Mouse (Mus musculus): ENCODE measurements around the gene Naaladl2. TPM values are rescaled to one million over a fixed set of nuclear protein-coding genes. Genes with fewer than 3 reads are reported as not detected.

Gene Naaladl2
- total RNA-seq, 2 experiments from 2014 or later = 0.36 to 0.65 TPM

GRCm38 (mm10) chr3:24705778-24706423 lies 438.2 kb downstream of the Naaladl2 start:
- intact Hi-C loops (cut with DNase I) = no loop called here
- DNase-seq = no peak

- no peak for DNase-seq
- intact Hi-C loops (cut with DNase I) = no loop called here
Observed at GRCm38 (mm10) chr3:24690162-24690915, 453.7 kb downstream of the Naaladl2 start.

GRCm38 (mm10) chr3:24670500-24670899 lies 473.6 kb downstream of the Naaladl2 start:
- intact Hi-C loops (cut with DNase I) = no loop called here

GRCm38 (mm10) chr3:24668052-24668916 lies 475.8 kb downstream of the Naaladl2 start:
- no peak for DNase-seq
- intact Hi-C loops (cut with DNase I) = no loop called here

More at GRCm38 (mm10) chr3:24670500-24670899, 473.6 kb downstream of the Naaladl2 start:
- DNase-seq = no peak

GRCm38 (mm10) chr3:24665408-24665807 lies 478.7 kb downstream of the Naaladl2 start:
- DNase-seq = no peak
- intact Hi-C loops (cut with DNase I) = no loop called here

GRCm38 (mm10) chr3:24663749-24664148 lies 480.3 kb downstream of the Naaladl2 start:
- intact Hi-C loops (cut with DNase I) = no loop called here
- no peak for DNase-seq

- DNase-seq = no peak
- intact Hi-C loops (cut with DNase I) = no loop called here
Observed at GRCm38 (mm10) chr3:24630032-24630431, 514.0 kb downstream of the Naaladl2 start.

GRCm38 (mm10) chr3:24605485-24605884 lies 538.6 kb downstream of the Naaladl2 start:
- DNase-seq = no peak
- intact Hi-C loops (cut with DNase I) = no loop called here

GRCm38 (mm10) chr3:24604791-24605320 lies 539.2 kb downstream of the Naaladl2 start:
- intact Hi-C loops (cut with DNase I) = no loop called here
- DNase-seq = no peak

- DNase-seq = no peak
Observed at GRCm38 (mm10) chr3:24595447-24595846, 548.6 kb downstream of the Naaladl2 start.

GRCm38 (mm10) chr3:24556617-24557016 lies 587.4 kb downstream of the Naaladl2 start:
- intact Hi-C loops (cut with DNase I) = no loop called here
- DNase-seq = no peak

More at GRCm38 (mm10) chr3:24595447-24595846, 548.6 kb downstream of the Naaladl2 start:
- intact Hi-C loops (cut with DNase I) = no loop called here

GRCm38 (mm10) chr3:24553701-24554100 lies 590.4 kb downstream of the Naaladl2 start:
- DNase-seq = no peak

GRCm38 (mm10) chr3:24552631-24553030 lies 591.4 kb downstream of the Naaladl2 start:
- DNase-seq = no peak
- intact Hi-C loops (cut with DNase I) = no loop called here

More at GRCm38 (mm10) chr3:24553701-24554100, 590.4 kb downstream of the Naaladl2 start:
- intact Hi-C loops (cut with DNase I) = no loop called here

- intact Hi-C loops (cut with DNase I) = no loop called here
Observed at GRCm38 (mm10) chr3:24533775-24534458, 610.1 kb downstream of the Naaladl2 start.

GRCm38 (mm10) chr3:24514918-24515317 lies 629.1 kb downstream of the Naaladl2 start:
- DNase-seq = no peak
- intact Hi-C loops (cut with DNase I) = no loop called here

More at GRCm38 (mm10) chr3:24533775-24534458, 610.1 kb downstream of the Naaladl2 start:
- DNase-seq = no peak

- DNase-seq = no peak
- intact Hi-C loops (cut with DNase I) = no loop called here
Observed at GRCm38 (mm10) chr3:24486456-24487112, 657.5 kb downstream of the Naaladl2 start.

- no peak for DNase-seq
- intact Hi-C loops (cut with DNase I) = no loop called here
Observed at GRCm38 (mm10) chr3:24463941-24464340, 680.1 kb downstream of the Naaladl2 start.

GRCm38 (mm10) chr3:24440621-24441020 lies 703.4 kb downstream of the Naaladl2 start:
- intact Hi-C loops (cut with DNase I) = no loop called here

GRCm38 (mm10) chr3:24432761-24433160 lies 711.3 kb downstream of the Naaladl2 start:
- DNase-seq = no peak

More at GRCm38 (mm10) chr3:24440621-24441020, 703.4 kb downstream of the Naaladl2 start:
- no peak for DNase-seq

More at GRCm38 (mm10) chr3:24432761-24433160, 711.3 kb downstream of the Naaladl2 start:
- intact Hi-C loops (cut with DNase I) = no loop called here

Measured in heart, postnatal 36 days (tissue).